Mouse (Mus musculus): Measurements from ENCODE around the gene Gfod1. TPM values are rescaled to one million over a fixed set of nuclear protein-coding genes. Genes with fewer than 3 reads are reported as not detected.

Gfod1 gene
- polyA plus RNA-seq, 1 experiment from 2014 or later, result 0.53 TPM

DNA sequence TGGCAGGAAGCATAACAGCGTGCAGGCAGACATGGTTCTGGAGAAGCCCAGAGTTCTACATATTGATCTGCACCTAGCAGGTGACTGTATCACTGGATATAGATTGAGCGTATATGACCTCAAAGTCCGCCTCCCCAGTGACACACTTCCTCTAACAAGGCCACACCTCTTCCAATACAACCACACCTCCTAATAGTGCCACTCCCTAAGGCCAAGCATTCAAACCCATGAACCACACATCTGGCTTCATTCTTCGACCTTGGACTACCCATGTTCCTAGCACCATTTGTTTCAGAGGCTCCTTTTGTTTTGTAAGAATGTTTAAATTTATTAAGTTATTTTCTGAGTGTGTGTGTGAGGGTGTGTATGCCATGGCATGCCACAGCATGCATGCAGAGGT is 116.2 kb downstream of the Gfod1 start:
- H3K27me3 ChIP-seq (ENCODE audit: control insufficient read depth, insufficient read depth, low read length), result no peaks in the 10 kb centered on the region
- no peaks in the 10 kb centered on the region for H3K9me3 ChIP-seq (ENCODE audit: control insufficient read depth, low read length)
- no peaks in the 10 kb centered on the region for H3K36me3 ChIP-seq (ENCODE audit: control insufficient read depth, insufficient read depth, low read length)
- no peak overlapping the region for H3K27ac ChIP-seq (ENCODE audit: low read depth, low read length)
- no peaks in the 10 kb centered on the region for H3K4me1 ChIP-seq (ENCODE audit: control insufficient read depth, insufficient read depth, low read length)
- H3K4me2 ChIP-seq, result no peak overlapping the region
- no peak overlapping the region for H3K4me3 ChIP-seq (ENCODE audit: low read depth, low read length)
- H3K9ac ChIP-seq (ENCODE audit: low read length), result no peak overlapping the region
- WGBS, result 94% methylated on average over 4 of the region's 4 CpGs
- no peak for ATAC-seq (ENCODE audit: low FRiP score)
- no peak for DNase-seq (ENCODE audit: low spot score, missing footprints)

DNA sequence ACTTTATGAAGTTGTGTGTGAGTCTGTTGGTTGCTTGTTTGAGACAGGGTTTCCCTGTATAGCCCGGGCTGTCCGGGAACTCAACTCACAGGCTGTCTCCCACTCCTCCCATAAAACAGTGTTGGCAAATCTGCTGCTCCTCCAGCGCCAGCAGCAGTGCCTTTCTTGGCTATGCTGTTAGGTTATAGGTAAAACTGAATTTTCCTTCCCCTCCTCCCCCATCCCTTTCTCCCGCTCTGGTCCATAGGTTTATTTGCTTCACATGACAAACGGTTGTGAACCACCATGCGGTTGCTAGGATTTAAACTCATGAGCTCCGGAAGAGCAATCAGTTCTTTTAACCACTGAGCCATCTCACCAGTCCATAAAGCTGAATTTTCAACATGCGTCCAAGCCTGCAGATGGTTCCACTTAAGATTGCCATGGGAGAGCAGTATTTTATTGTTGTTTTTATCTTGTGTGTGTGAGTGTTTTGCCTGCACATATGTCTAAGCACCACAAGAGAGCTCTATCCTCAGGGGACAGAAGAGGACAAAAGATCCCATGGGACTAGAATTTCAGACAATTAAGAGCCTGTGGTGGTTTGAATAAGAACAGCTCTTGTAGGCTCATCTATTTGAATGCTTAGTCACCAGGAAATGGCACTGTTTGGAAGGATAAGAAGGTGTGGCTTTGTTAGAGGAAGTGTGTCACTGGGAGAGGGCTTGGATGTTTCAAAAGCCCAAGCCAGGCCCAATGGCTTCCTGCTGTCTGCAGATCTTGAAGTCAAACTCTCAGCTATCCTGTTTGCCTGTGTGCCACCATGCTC is 120.5 kb downstream of the Gfod1 start:
- no peak overlapping the region for H3K27ac ChIP-seq (ENCODE audit: low read depth, low read length)
- no peaks in the 10 kb centered on the region for H3K36me3 ChIP-seq (ENCODE audit: control insufficient read depth, insufficient read depth, low read length)
- DNase-seq (ENCODE audit: low spot score, missing footprints) (no peak), ATAC-seq (ENCODE audit: low FRiP score) (peak; percentile 54; the same call in 1 of the 2 replicates)
- no peaks in the 10 kb centered on the region; the same call in 1 of the 2 replicates for H3K27me3 ChIP-seq (ENCODE audit: control insufficient read depth, insufficient read depth, low read length)
- H3K4me3 ChIP-seq (ENCODE audit: low read depth, low read length), result peak overlapping the region; percentile 14; the same call in 1 of the 2 replicates
- peak overlapping the region; percentile 36 for H3K4me2 ChIP-seq
- H3K9ac ChIP-seq (ENCODE audit: low read length), result no peak overlapping the region
- H3K9me3 ChIP-seq (ENCODE audit: control insufficient read depth, low read length), result no peaks in the 10 kb centered on the region
- no peaks in the 10 kb centered on the region for H3K4me1 ChIP-seq (ENCODE audit: control insufficient read depth, insufficient read depth, low read length)
- 59% methylated on average over 8 of the region's 8 CpGs for WGBS

DNA sequence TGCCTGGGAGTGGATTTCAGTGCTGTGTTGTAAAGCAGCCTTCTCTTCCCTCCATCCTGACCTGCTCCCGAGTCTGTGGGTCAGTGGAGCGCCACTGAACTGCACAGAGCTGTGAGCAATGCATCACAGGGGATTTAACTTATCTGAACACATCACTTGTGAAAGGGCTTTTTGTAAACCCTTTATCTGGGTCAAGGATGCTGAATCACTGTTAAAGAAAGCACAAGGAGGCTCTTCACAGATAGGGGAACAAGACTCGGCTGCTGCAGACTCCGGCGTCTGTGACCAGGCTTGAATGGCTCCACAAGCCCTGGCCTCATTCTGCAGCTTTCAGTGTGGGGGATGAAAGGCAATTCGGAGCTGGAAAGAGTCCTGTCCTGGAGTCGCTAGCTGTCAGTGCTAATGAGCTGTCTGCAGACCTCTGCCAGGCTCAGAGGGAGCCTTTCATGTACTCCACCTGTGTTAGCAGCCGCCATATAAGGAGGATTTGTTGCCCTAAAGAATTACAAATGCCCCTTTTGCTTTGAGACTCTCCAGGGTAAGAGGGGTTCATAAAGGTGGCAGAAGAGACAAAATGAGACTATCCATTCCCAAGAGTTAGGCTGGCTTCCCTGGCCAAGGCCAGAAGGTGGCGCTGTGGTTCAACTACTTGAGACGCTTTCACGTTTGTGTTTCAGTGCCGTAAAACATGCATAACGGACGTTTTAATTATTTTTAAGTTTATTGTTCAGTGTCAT is 121.3 kb downstream of the Gfod1 start:
- 0 out of 2 replicates have a peak overlapping the region, but pooled peaks have one; percentile 21 for H3K9ac ChIP-seq (ENCODE audit: low read length)
- H3K4me3 ChIP-seq (ENCODE audit: low read depth, low read length), result peak overlapping the region; percentile 14; the same call in 1 of the 2 replicates
- ATAC-seq (ENCODE audit: low FRiP score), result peak; percentile 59
- H3K4me2 ChIP-seq, result peak overlapping the region; percentile 36
- 18% methylated on average over 14 of the region's 14 CpGs for WGBS
- H3K36me3 ChIP-seq (ENCODE audit: control insufficient read depth, insufficient read depth, low read length), result no peaks in the 10 kb centered on the region
- no peak overlapping the region for H3K27ac ChIP-seq (ENCODE audit: low read depth, low read length)
- H3K4me1 ChIP-seq (ENCODE audit: control insufficient read depth, insufficient read depth, low read length), result no peaks in the 10 kb centered on the region
- peak; percentile 98 for DNase-seq (ENCODE audit: low spot score, missing footprints)
- H3K27me3 ChIP-seq (ENCODE audit: control insufficient read depth, insufficient read depth, low read length), result no peaks in the 10 kb centered on the region; the same call in 1 of the 2 replicates
- no peaks in the 10 kb centered on the region for H3K9me3 ChIP-seq (ENCODE audit: control insufficient read depth, low read length)

DNA sequence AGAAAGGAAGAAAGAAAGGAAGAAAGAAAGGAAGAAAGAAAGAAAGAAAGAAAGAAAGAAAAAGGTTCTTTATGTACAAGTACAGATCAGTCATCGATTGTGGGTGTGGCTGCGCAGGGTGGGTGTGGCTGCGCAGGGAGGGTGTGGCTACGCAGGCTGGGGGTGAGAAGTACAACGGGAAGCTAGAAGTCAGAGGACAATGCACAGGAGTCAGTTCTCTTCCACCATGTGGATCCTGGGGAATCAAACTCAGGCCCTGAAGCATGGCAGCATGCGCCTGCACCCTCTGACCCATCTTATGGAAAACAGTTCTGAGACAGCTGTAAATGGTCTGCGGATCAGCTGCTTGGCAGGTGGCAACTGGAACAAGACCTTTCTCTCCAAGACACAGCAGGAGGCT is 122.9 kb downstream of the Gfod1 start:
- Histone ChIP-seq H3K4me2 (no peak overlapping the region), H3K4me1 (ENCODE audit: control insufficient read depth, insufficient read depth, low read length) (no peaks in the 10 kb centered on the region), H3K4me3 (ENCODE audit: low read depth, low read length) (no peak overlapping the region), H3K27ac (ENCODE audit: low read depth, low read length) (no peak overlapping the region), H3K36me3 (ENCODE audit: control insufficient read depth, insufficient read depth, low read length) (no peaks in the 10 kb centered on the region), H3K27me3 (ENCODE audit: control insufficient read depth, insufficient read depth, low read length) (no peaks in the 10 kb centered on the region; the same call in 1 of the 2 replicates), H3K9ac (ENCODE audit: low read length) (no peak overlapping the region), H3K9me3 (ENCODE audit: control insufficient read depth, low read length) (no peaks in the 10 kb centered on the region)
- 60% methylated on average over 7 of the region's 7 CpGs for WGBS
- ATAC-seq (ENCODE audit: low FRiP score) (no peak), DNase-seq (ENCODE audit: low spot score, missing footprints) (peak; percentile 79)

DNA sequence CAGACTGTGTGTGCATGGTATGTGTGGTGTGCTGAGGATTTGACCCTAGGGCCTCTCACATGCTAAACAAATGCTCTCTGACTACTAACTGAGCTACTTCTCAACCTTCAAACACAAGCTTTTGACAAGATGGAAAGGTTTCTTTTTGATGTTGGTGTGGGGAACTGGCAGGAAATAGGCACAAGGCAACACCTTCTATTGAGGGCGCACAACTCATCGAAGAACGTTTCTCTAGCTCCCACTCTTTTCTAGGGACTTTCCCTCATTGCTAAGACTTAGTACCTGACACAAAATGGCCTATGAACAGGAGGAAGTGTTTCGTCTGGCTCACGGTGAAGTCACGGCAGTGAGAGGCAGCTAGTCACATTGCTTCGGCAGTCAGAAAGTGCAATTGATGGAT is 126.7 kb downstream of the Gfod1 start:
- no peak for DNase-seq (ENCODE audit: low spot score, missing footprints)
- Histone ChIP-seq H3K4me2 (no peak overlapping the region), H3K4me3 (ENCODE audit: low read depth, low read length) (no peak overlapping the region), H3K9me3 (ENCODE audit: control insufficient read depth, low read length) (no peaks in the 10 kb centered on the region), H3K27ac (ENCODE audit: low read depth, low read length) (no peak overlapping the region), H3K4me1 (ENCODE audit: control insufficient read depth, insufficient read depth, low read length) (no peaks in the 10 kb centered on the region), H3K36me3 (ENCODE audit: control insufficient read depth, insufficient read depth, low read length) (no peaks in the 10 kb centered on the region), H3K9ac (ENCODE audit: low read length) (no peak overlapping the region), H3K27me3 (ENCODE audit: control insufficient read depth, insufficient read depth, low read length) (no peaks in the 10 kb centered on the region; the same call in 1 of the 2 replicates)
- ATAC-seq (ENCODE audit: low FRiP score), result no peak
- 95% methylated on average over 7 of the region's 7 CpGs for WGBS

DNA sequence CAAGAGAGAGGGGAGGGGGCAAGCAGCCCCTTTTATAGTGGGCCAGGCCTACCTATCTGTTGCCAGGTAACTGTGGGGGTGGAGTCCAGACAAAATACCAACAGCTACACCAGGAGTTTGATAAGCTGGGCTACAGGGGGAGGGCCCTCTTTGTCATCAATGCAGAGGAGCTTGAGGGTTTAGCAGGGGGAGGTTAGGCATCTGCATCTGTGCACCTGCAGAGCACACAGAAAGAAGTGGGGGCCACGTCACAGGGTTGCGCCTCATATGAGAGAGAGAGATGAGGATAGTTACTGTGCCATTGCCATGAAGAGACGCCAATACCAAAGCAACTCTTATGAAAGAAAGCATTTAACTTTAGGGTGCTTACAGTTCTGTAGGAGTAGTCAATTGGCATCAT is 127.3 kb downstream of the Gfod1 start:
- Histone ChIP-seq H3K4me3 (ENCODE audit: low read depth, low read length) (no peak overlapping the region), H3K9me3 (ENCODE audit: control insufficient read depth, low read length) (no peaks in the 10 kb centered on the region), H3K4me2 (no peak overlapping the region), H3K4me1 (ENCODE audit: control insufficient read depth, insufficient read depth, low read length) (0 out of 2 replicates have a peak, but pooled peaks cover 3% of the 10 kb centered on the region), H3K27ac (ENCODE audit: low read depth, low read length) (no peak overlapping the region), H3K36me3 (ENCODE audit: control insufficient read depth, insufficient read depth, low read length) (no peaks in the 10 kb centered on the region), H3K27me3 (ENCODE audit: control insufficient read depth, insufficient read depth, low read length) (no peaks in the 10 kb centered on the region; the same call in 1 of the 2 replicates), H3K9ac (ENCODE audit: low read length) (no peak overlapping the region)
- no peak for ATAC-seq (ENCODE audit: low FRiP score)
- whole genome bisulfite sequencing, result 90% methylated on average over 3 of the region's 3 CpGs
- DNase-seq (ENCODE audit: low spot score, missing footprints), result no peak

DNA sequence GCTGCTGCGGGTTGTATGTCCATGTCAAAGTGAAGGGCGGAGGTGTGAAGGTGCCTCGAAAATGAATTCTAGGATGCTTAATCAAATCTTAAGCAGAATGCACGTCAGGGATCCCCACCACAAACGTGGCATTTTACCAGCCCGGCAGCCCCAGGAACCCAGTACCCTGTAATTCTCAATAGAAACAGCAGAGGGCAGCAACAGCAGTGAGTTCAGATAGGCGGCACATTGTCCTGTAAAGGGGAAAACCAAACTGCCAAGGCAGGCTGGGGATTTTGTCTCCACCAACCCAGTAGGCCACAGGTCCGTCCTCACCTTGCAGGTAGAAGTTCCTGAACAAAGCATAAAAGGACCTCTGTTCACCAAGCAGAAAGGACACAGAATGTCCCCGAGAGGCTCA is 130.7 kb downstream of the Gfod1 start:
- 20% methylated on average over 9 of the region's 9 CpGs for WGBS
- Histone ChIP-seq H3K4me1 (ENCODE audit: control insufficient read depth, insufficient read depth, low read length) (0 out of 2 replicates have a peak, but pooled peaks cover 3% of the 10 kb centered on the region), H3K4me2 (no peak overlapping the region), H3K9ac (ENCODE audit: low read length) (no peak overlapping the region), H3K9me3 (ENCODE audit: control insufficient read depth, low read length) (no peaks in the 10 kb centered on the region), H3K27ac (ENCODE audit: low read depth, low read length) (no peak overlapping the region), H3K27me3 (ENCODE audit: control insufficient read depth, insufficient read depth, low read length) (no peaks in the 10 kb centered on the region; the same call in 1 of the 2 replicates), H3K36me3 (ENCODE audit: control insufficient read depth, insufficient read depth, low read length) (no peaks in the 10 kb centered on the region), H3K4me3 (ENCODE audit: low read depth, low read length) (no peak overlapping the region)
- peak; percentile 97 for DNase-seq (ENCODE audit: low spot score, missing footprints)
- ATAC-seq (ENCODE audit: low FRiP score), result no peak

DNA sequence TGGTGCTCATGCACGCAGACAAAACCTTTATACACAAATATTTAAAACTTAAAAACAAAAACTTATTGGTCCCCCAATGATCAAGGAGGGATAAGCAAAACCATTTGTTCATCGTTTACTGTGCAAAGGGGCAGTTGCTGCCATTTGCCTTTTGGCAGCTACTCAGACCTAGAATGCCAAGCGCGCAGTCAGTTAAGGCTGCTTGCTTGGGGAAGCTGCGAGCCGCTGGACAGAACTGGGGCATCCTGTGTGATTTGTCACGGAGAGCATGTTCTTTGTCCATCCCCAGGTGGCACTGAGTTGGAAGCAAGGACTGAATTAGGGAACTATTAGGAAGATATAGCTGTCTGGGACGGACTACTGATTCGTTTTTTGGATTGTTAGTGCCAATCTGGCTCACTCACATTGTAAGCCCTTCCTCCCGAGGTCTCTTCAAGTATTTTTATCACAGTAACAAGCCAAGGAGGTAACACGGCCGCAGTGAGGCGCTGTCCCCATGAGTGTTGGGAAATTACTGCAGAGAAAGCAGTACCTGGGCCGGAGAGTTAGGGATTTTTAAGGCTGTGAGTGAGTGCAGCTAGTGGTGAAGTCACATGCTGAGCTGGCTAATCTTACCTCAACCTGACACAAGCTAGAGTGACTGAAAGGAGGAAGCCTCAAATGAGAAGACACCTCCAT is 131.8 kb downstream of the Gfod1 start:
- Histone ChIP-seq H3K4me3 (ENCODE audit: low read depth, low read length) (peak overlapping the region; percentile 56), H3K27me3 (ENCODE audit: control insufficient read depth, insufficient read depth, low read length) (no peaks in the 10 kb centered on the region), H3K4me2 (peak overlapping the region; percentile 56), H3K36me3 (ENCODE audit: control insufficient read depth, insufficient read depth, low read length) (no peaks in the 10 kb centered on the region), H3K27ac (ENCODE audit: low read depth, low read length) (no peak overlapping the region), H3K9me3 (ENCODE audit: control insufficient read depth, low read length) (no peaks in the 10 kb centered on the region), H3K9ac (ENCODE audit: low read length) (peak overlapping the region; percentile 77; the same call in 1 of the 2 replicates), H3K4me1 (ENCODE audit: control insufficient read depth, insufficient read depth, low read length) (0 out of 2 replicates have a peak, but pooled peaks cover 3% of the 10 kb centered on the region)
- DNase-seq (ENCODE audit: low spot score, missing footprints) (no peak), ATAC-seq (ENCODE audit: low FRiP score) (no peak)
- whole genome bisulfite sequencing, result 40% methylated on average over 14 of the region's 14 CpGs
